Mouse (Mus musculus) forebrain, embryonic 15.5 days (tissue): ENCODE measurements at regions not wholly inside any gene's neighbourhood (a gene's known extent, or its start where the extent isn't known, plus 50 kb on each side); places are given as distances from the start of the nearest gene placed in this dataset.

ENCODE experiments used
- ATAC-seq: fragments of 200-750 bp; cut with Nextera tagmentation; replicated peaks from 2 replicates; pipeline ENCODE4 v1.8.0; 2017; ENCODE audit warnings: mild to moderate bottlenecking, moderate TSS enrichment, moderate library complexity
- H3K27ac ChIP-seq: fragments of 300-500 bp; sonication (generic); replicated peaks from 2 replicates; pipeline ENCODE4 v1.5.1; 2015; ENCODE audit warnings: mild to moderate bottlenecking, inconsistent platforms
- H3K27me3 ChIP-seq: fragments of 300-500 bp; sonication (generic); 2 replicates; pipeline ENCODE4 v1.6.1; 2015; ENCODE audit warnings: inconsistent platforms
- H3K36me3 ChIP-seq: fragments of 300-500 bp; sonication (generic); 2 replicates; pipeline ENCODE4 v1.6.1; 2015; ENCODE audit warnings: mild to moderate bottlenecking, inconsistent platforms
- H3K4me1 ChIP-seq: fragments of 300-500 bp; sonication (generic); 2 replicates; pipeline ENCODE4 v1.6.1; 2015; ENCODE audit warnings: inconsistent platforms
- H3K4me2 ChIP-seq: fragments of 300-500 bp; sonication (generic); replicated peaks from 2 replicates; pipeline ENCODE4 v1.6.1; 2015; ENCODE audit warnings: mild to moderate bottlenecking, inconsistent platforms
- H3K4me3 ChIP-seq: fragments of 300-500 bp; sonication (generic); 2 replicates; pipeline ENCODE4 v1.5.1; 2015; ENCODE audit warnings: mild to moderate bottlenecking, inconsistent platforms
- H3K9ac ChIP-seq: fragments of 300-500 bp; sonication (generic); replicated peaks from 2 replicates; pipeline ENCODE4 v1.6.1; 2015; ENCODE audit warnings: mild to moderate bottlenecking, inconsistent platforms
- H3K9me3 ChIP-seq: fragments of 300-500 bp; sonication (generic); 2 replicates; pipeline ENCODE4 v1.6.1; 2016; ENCODE audit warnings: inconsistent platforms
- WGBS: fragments of 180-500 bp; shearing (Covaris S2); methylation state at CpG from one replicate; pipeline ENCODE4 v1.1.7; 2015; ENCODE audit warnings: mixed read lengths; 5-methylcytosine and 5-hydroxymethylcytosine counted together

DNA sequence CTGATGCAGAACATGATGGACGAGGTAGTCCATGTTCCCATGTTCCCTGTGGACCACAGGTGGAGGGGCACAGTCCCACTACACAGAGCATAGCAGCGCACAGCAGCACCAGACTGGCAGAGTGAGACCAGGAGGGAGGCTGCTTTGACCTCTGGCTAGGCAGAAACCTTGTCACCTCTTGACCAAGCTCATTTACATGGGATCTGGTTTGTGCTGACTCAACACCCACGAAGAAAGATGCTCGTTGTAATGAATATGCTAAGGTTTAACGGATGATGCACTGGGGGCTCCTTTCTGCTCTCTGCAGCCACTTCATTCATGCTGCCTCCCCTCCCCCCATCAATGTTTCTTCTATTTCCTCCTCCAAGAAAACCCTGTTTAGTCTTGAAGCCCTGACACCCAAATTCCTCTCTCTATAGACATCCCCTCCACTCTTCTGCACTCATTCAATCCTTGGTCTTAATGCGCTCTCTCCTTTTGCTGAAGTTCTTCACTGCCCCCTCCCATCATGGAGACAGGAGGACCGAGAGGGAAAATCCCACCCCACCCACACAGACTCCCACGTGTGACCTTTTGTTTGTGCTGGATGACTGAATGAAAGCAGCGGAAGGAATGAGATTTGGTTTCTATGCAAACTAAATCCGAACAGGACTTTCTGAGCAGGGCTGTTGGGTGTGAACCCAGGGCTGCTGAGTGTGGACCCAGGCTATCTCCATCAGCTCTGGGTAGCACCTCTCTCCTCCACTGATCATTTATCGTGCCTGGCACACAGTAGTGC, 156.6 kb upstream of the Spdye4c start:
- Histone ChIP-seq H3K27ac (no peak overlapping the region), H3K4me3 (no peak overlapping the region), H3K27me3 (no peaks in the 10 kb centered on the region), H3K9me3 (no peaks in the 10 kb centered on the region), H3K4me2 (no peak overlapping the region), H3K4me1 (no peaks in the 10 kb centered on the region), H3K36me3 (no peaks in the 10 kb centered on the region), H3K9ac (no peak overlapping the region)
- ATAC-seq = no peak
- WGBS = 42% methylated on average over 11 of the region's 11 CpGs

GRCm38 (mm10) chr2:128436378-128436777, 154.6 kb upstream of the Spdye4c start:
- Histone ChIP-seq H3K27me3 (no peaks in the 10 kb centered on the region), H3K9me3 (no peaks in the 10 kb centered on the region), H3K4me2 (no peak overlapping the region), H3K4me1 (no peaks in the 10 kb centered on the region), H3K4me3 (no peak overlapping the region), H3K36me3 (no peaks in the 10 kb centered on the region), H3K9ac (no peak overlapping the region), H3K27ac (no peak overlapping the region)
- ATAC-seq = no peak
- WGBS = 99% methylated on average over 3 of the region's 3 CpGs

DNA sequence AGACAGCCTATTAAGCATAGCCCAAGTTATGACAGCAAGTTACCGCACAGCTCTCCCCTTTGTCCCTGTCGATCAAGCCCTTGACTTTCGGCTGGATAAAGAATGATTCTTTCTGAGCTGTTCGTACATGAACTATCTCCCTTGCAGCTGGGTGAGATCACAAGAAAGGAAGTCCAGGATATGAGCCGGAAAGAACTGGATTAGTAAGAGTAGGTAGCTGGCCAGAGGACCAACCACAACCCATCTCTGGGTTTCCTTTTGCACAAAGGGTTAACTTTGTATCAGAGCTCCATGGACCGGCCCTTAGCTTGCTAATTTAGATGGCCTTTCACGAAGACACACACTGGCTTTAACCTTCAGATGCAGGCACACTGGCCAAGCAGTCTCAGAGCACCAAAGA, 153.3 kb upstream of the Spdye4c start:
- Histone ChIP-seq H3K4me3 (no peak overlapping the region), H3K9ac (no peak overlapping the region), H3K9me3 (no peaks in the 10 kb centered on the region), H3K4me2 (no peak overlapping the region), H3K27ac (no peak overlapping the region), H3K36me3 (no peaks in the 10 kb centered on the region), H3K27me3 (no peaks in the 10 kb centered on the region), H3K4me1 (no peaks in the 10 kb centered on the region)
- ATAC-seq = no peak
- 69% methylated on average over 7 of the region's 7 CpGs for WGBS

GRCm38 (mm10) chr2:128438161-128438822, 152.7 kb upstream of the Spdye4c start:
- Histone ChIP-seq H3K4me3 (no peak overlapping the region), H3K9ac (no peak overlapping the region), H3K27me3 (no peaks in the 10 kb centered on the region), H3K4me1 (no peaks in the 10 kb centered on the region), H3K4me2 (no peak overlapping the region), H3K27ac (no peak overlapping the region), H3K9me3 (no peaks in the 10 kb centered on the region), H3K36me3 (no peaks in the 10 kb centered on the region)
- ATAC-seq = no peak
- WGBS = 71% methylated on average over 12 of the region's 12 CpGs

DNA sequence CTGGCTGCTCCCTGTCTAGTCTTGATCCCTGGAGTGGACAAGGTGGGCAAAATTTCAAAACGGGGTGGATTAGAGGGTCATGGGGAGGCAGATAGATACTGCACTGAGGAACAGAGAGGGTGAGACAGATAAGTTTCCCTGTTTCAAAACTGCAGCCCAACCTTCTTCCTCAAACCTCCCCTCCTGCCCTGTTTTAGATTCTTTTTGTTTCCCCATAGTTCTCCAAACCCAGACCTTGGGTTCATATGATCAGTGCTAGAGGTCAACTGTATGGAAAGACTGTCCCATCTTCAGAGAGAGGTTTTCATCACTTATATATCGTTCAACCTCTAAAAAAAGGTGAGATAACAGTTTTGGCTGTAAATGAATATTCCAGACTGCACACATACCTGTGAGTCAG, 152.1 kb upstream of the Spdye4c start:
- Histone ChIP-seq H3K36me3 (no peaks in the 10 kb centered on the region), H3K9me3 (no peaks in the 10 kb centered on the region), H3K4me3 (no peak overlapping the region), H3K4me2 (no peak overlapping the region), H3K4me1 (no peaks in the 10 kb centered on the region), H3K27ac (no peak overlapping the region), H3K9ac (no peak overlapping the region), H3K27me3 (no peaks in the 10 kb centered on the region)
- ATAC-seq = no peak
- WGBS = 80% methylated on average over 2 of the region's 2 CpGs

DNA sequence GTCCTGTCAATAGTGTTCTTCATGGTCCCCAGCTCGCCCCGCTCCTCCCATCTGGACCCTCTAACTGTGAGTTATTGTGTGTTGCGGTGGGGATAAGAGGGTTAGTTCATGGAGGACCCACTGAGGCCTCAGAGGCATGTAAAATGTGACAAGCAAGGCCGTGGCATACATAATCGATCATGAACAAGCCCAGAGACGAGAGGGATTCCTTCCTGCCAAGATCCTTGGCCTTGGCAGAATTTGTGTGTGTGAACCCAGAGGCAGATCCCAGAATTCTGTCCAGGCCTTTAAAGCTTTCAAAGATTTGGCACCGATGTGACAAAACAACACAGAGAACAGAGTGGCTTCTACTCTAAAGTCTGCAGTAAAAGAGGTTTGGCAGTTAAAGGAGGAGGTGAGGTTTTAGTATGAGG, 146.4 kb upstream of the Spdye4c start:
- H3K4me2 ChIP-seq = no peak overlapping the region
- no peak overlapping the region for H3K9ac ChIP-seq
- H3K4me1 ChIP-seq = 0 out of 2 replicates have a peak, but pooled peaks cover 4% of the 10 kb centered on the region
- H3K9me3 ChIP-seq = no peaks in the 10 kb centered on the region
- no peak overlapping the region for H3K27ac ChIP-seq
- 64% methylated on average over 7 of the region's 7 CpGs for WGBS
- no peak for ATAC-seq
- H3K4me3 ChIP-seq = no peak overlapping the region
- no peaks in the 10 kb centered on the region for H3K27me3 ChIP-seq
- no peaks in the 10 kb centered on the region for H3K36me3 ChIP-seq

- H3K4me2 ChIP-seq = no peak overlapping the region
- H3K4me1 ChIP-seq = 0 out of 2 replicates have a peak, but pooled peaks cover 4% of the 10 kb centered on the region
- no peak overlapping the region for H3K9ac ChIP-seq
- H3K27me3 ChIP-seq = no peaks in the 10 kb centered on the region
- H3K9me3 ChIP-seq = no peaks in the 10 kb centered on the region
- 92% methylated on average over 5 of the region's 5 CpGs for WGBS
- no peak for ATAC-seq
- no peaks in the 10 kb centered on the region for H3K36me3 ChIP-seq
- H3K4me3 ChIP-seq = no peak overlapping the region
- no peak overlapping the region for H3K27ac ChIP-seq
Observed at GRCm38 (mm10) chr2:128445443-128445842, 145.6 kb upstream of the Spdye4c start.

DNA sequence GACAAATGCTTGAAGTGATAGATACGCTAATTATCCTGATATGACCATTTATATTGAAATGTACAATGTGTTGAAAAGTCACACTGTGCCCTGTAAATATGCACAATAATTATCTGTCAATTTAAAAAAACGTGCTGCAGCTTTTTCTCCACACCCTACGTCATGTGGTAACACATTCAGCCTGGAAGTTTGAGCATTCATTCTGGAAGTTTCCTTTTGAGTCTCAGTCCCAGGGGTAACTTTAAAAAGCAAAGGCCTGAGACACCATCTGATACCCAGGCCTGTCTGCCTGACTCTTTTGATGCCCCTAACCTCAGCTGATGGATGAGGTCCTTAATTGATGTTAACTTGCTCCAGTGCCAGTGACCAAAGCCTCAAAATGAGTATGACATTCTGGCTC, 141.7 kb upstream of the Spdye4c start:
- Histone ChIP-seq H3K27ac (no peak overlapping the region), H3K27me3 (no peaks in the 10 kb centered on the region), H3K4me1 (0 out of 2 replicates have a peak, but pooled peaks cover 4% of the 10 kb centered on the region), H3K4me2 (no peak overlapping the region), H3K4me3 (no peak overlapping the region), H3K36me3 (no peaks in the 10 kb centered on the region), H3K9ac (no peak overlapping the region), H3K9me3 (no peaks in the 10 kb centered on the region)
- ATAC-seq = no peak
- 74% methylated on average over 3 of the region's 3 CpGs for WGBS

GRCm38 (mm10) chr2:128450045-128450444, 141.0 kb upstream of the Spdye4c start:
- Histone ChIP-seq H3K4me3 (no peak overlapping the region), H3K4me2 (no peak overlapping the region), H3K9me3 (no peaks in the 10 kb centered on the region), H3K4me1 (no peaks in the 10 kb centered on the region), H3K36me3 (no peaks in the 10 kb centered on the region), H3K9ac (no peak overlapping the region), H3K27ac (no peak overlapping the region), H3K27me3 (no peaks in the 10 kb centered on the region)
- ATAC-seq = no peak
- WGBS = 85% methylated on average over 4 of the region's 4 CpGs

- Histone ChIP-seq H3K36me3 (no peaks in the 10 kb centered on the region), H3K4me1 (no peaks in the 10 kb centered on the region), H3K9ac (no peak overlapping the region), H3K4me2 (no peak overlapping the region), H3K4me3 (no peak overlapping the region), H3K9me3 (no peaks in the 10 kb centered on the region), H3K27ac (no peak overlapping the region), H3K27me3 (no peaks in the 10 kb centered on the region)
- no peak for ATAC-seq
- 86% methylated on average over 5 of the region's 5 CpGs for WGBS
Observed at GRCm38 (mm10) chr2:128451554-128452239, 139.3 kb upstream of the Spdye4c start.

GRCm38 (mm10) chr2:128452582-128452981, 138.4 kb upstream of the Spdye4c start:
- Histone ChIP-seq H3K4me2 (no peak overlapping the region), H3K9me3 (no peaks in the 10 kb centered on the region), H3K4me3 (no peak overlapping the region), H3K36me3 (no peaks in the 10 kb centered on the region), H3K27ac (no peak overlapping the region), H3K9ac (no peak overlapping the region), H3K27me3 (no peaks in the 10 kb centered on the region), H3K4me1 (no peaks in the 10 kb centered on the region)
- ATAC-seq = no peak
- WGBS = 90% methylated on average over 1 of the region's 1 CpGs

DNA sequence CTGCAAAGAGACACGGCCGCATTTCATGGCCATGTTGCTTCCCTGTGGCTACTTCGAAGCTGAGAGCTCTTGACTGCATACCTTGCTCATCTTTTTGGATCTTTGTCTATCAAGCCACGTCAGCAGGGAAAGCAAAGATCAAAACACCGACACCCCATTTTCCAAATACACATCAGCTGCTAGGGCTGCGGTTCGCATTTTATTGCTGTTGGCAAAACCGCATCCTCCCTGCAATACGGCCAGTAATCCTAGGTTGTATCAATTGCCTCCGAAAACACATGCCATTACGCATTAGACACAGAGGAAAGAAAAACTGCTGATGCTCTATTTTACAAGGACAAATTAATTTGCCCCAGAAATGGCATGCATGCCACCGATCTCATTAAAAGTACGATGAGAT, 136.5 kb upstream of the Spdye4c start:
- Histone ChIP-seq H3K27ac (no peak overlapping the region), H3K9ac (no peak overlapping the region), H3K4me1 (no peaks in the 10 kb centered on the region), H3K9me3 (no peaks in the 10 kb centered on the region), H3K27me3 (no peaks in the 10 kb centered on the region), H3K4me3 (no peak overlapping the region), H3K36me3 (no peaks in the 10 kb centered on the region), H3K4me2 (no peak overlapping the region)
- no peak for ATAC-seq
- whole genome bisulfite sequencing = 85% methylated on average over 13 of the region's 13 CpGs
